Mouse (Mus musculus) CH12.LX (cell line): ENCODE measurements around the gene Dnah8. TPM values are rescaled to one million over a fixed set of nuclear protein-coding genes. Genes with fewer than 3 reads are reported as not detected.

Experiments used
- DNase-seq: peaks from one replicate; pipeline ENCODE4 v3.0.0-alpha.2; 2013; ENCODE audit errors: extremely low read depth
- H3K27ac ChIP-seq: 2 replicates; pipeline ENCODE4 v1.5.1; 2012; ENCODE audit warnings: low read depth, mild to moderate bottlenecking, control low read depth, moderate library complexity; ENCODE audit not compliant: insufficient read depth
- H3K27me3 ChIP-seq: replicated peaks from 2 replicates; pipeline ENCODE3; 2012; ENCODE audit warnings: inconsistent platforms
- H3K36me3 ChIP-seq, 2 experiments: replicated peaks in 1 of 2; 2 replicates each; pipeline versions ENCODE3 to v1.6.1; 2012; ENCODE audit warnings: inconsistent platforms in 1 of 2, low read length in 1 of 2, mild to moderate bottlenecking in 1 of 2, mixed read lengths in 1 of 2, moderate library complexity in 1 of 2; ENCODE audit not compliant: control insufficient read depth in 1 of 2, insufficient read depth in 1 of 2
- H3K4me1 ChIP-seq, 2 experiments: 2 replicates each; pipeline ENCODE4 v1.6.1; 2012; ENCODE audit warnings: inconsistent platforms in 1 of 2, moderate library complexity in 1 of 2; ENCODE audit not compliant: insufficient read depth in 2 of 2, control insufficient read depth in 1 of 2
- H3K4me2 ChIP-seq: 2 replicates; pipeline ENCODE4 v1.6.1; 2012; ENCODE audit warnings: low read depth, mild to moderate bottlenecking, control low read depth; ENCODE audit not compliant: poor library complexity, insufficient read depth, severe bottlenecking
- H3K4me3 ChIP-seq, 3 experiments: fragments of 150-350 bp in 1 of 3; sonication (generic) in 1 of 3; replicated peaks in 1 of 3; 2 replicates each; pipeline versions ENCODE3 to v1.5.1; 2011 to 2012; ENCODE audit warnings: low read depth in 2 of 3, low read length in 2 of 3, mild to moderate bottlenecking in 2 of 3, moderate library complexity in 2 of 3, control low read depth in 1 of 3, improper control_type of control experiment in 1 of 3, inconsistent platforms in 1 of 3, mixed read lengths in 1 of 3; ENCODE audit not compliant: poor library complexity in 1 of 3
- H3K79me2 ChIP-seq: replicated peaks from 2 replicates; pipeline ENCODE4 v1.6.1; 2012; ENCODE audit warnings: mild to moderate bottlenecking, moderate library complexity; ENCODE audit not compliant: control insufficient read depth, poor library complexity, insufficient read depth, severe bottlenecking; ENCODE audit errors: extremely low read depth
- H3K9ac ChIP-seq: 2 replicates; pipeline ENCODE4 v1.6.1; 2012; ENCODE audit warnings: low read depth, mild to moderate bottlenecking, control low read depth, moderate library complexity; ENCODE audit not compliant: insufficient read depth
- H3K9me3 ChIP-seq: replicated peaks from 2 replicates; pipeline ENCODE3; 2012; ENCODE audit warnings: low read length, inconsistent platforms, mixed read lengths
- CHD1 ChIP-seq: IDR thresholded peaks from 2 replicates; pipeline ENCODE4 v1.6.1; 2012; ENCODE audit warnings: low read depth, low read length, improper control_type of control experiment, inconsistent platforms
- CTCF ChIP-seq, 2 experiments: IDR thresholded peaks in 1 of 2; conservative IDR thresholded peaks in 1 of 2; 2 replicates each; pipeline ENCODE4 v1.5.1; 2011 to 2012; ENCODE audit warnings: low read depth in 2 of 2, low read length in 2 of 2, improper control_type of control experiment in 1 of 2, inconsistent platforms in 1 of 2, mild to moderate bottlenecking in 1 of 2, moderate library complexity in 1 of 2
- ETS1 ChIP-seq: conservative IDR thresholded peaks from 2 replicates; pipeline ENCODE4 v1.6.1; 2012; ENCODE audit warnings: low read depth, mild to moderate bottlenecking, inconsistent platforms, low read length, improper control_type of control experiment, moderate library complexity
- HCFC1 ChIP-seq: IDR thresholded peaks from 2 replicates; pipeline ENCODE4 v1.6.1; 2012; ENCODE audit warnings: low read depth, mild to moderate bottlenecking, inconsistent platforms, low read length, improper control_type of control experiment
- JUN ChIP-seq: IDR thresholded peaks from 2 replicates; pipeline ENCODE4 v1.6.1; 2011; ENCODE audit warnings: low read depth, mild to moderate bottlenecking, low read length, improper control_type of control experiment, moderate library complexity; ENCODE audit not compliant: insufficient read depth
- KAT2A ChIP-seq: IDR thresholded peaks from 2 replicates; pipeline ENCODE4 v1.6.1; 2012; ENCODE audit warnings: low read length, improper control_type of control experiment, inconsistent platforms; ENCODE audit not compliant: insufficient replicate concordance
- MAX ChIP-seq: IDR thresholded peaks from 2 replicates; pipeline ENCODE4 v1.6.1; 2011; ENCODE audit warnings: low read length, improper control_type of control experiment
- MEF2A ChIP-seq: IDR thresholded peaks from 2 replicates; pipeline ENCODE4 v1.6.1; 2014; ENCODE audit warnings: low read depth, mild to moderate bottlenecking, inconsistent platforms, low read length, improper control_type of control experiment, borderline replicate concordance
- MXI1 ChIP-seq: IDR thresholded peaks from 2 replicates; pipeline ENCODE4 v1.6.1; 2011; ENCODE audit warnings: mild to moderate bottlenecking, low read depth, low read length, improper control_type of control experiment
- MYC ChIP-seq: IDR thresholded peaks from 2 replicates; pipeline ENCODE4 v1.6.1; 2011; ENCODE audit warnings: low read depth, mild to moderate bottlenecking, improper control_type of control experiment, low read length
- NELFE ChIP-seq: IDR thresholded peaks from 2 replicates; pipeline ENCODE4 v1.6.1; 2011; ENCODE audit warnings: low read depth, low read length, improper control_type of control experiment
- NRF1 ChIP-seq: IDR thresholded peaks from 2 replicates; pipeline ENCODE4 v1.6.1; 2014; ENCODE audit warnings: low read depth, mild to moderate bottlenecking, inconsistent platforms, low read length, improper control_type of control experiment, moderate library complexity
- PAX5 ChIP-seq: IDR thresholded peaks from 2 replicates; pipeline ENCODE4 v1.6.1; 2012; ENCODE audit warnings: low read length, inconsistent platforms, mixed read lengths
- POLR2A ChIP-seq: IDR thresholded peaks from 2 replicates; pipeline ENCODE4 v1.6.1; 2011; ENCODE audit warnings: low read depth, mild to moderate bottlenecking, improper control_type of control experiment, low read length
- POLR2AphosphoS2 ChIP-seq: IDR thresholded peaks from 2 replicates; pipeline ENCODE4 v1.6.1; 2011; ENCODE audit warnings: low read depth, low read length, improper control_type of control experiment
- RAD21 ChIP-seq: IDR thresholded peaks from 2 replicates; pipeline ENCODE4 v1.6.1; 2011; ENCODE audit warnings: low read depth, mild to moderate bottlenecking, low read length, improper control_type of control experiment, moderate library complexity
- SIN3A ChIP-seq: IDR thresholded peaks from 2 replicates; pipeline ENCODE4 v1.6.1; 2012; ENCODE audit warnings: low read length, improper control_type of control experiment, inconsistent platforms
- SMC3 ChIP-seq: IDR thresholded peaks from 2 replicates; pipeline ENCODE4 v1.6.1; 2011; ENCODE audit warnings: low read depth, low read length, improper control_type of control experiment
- TBP ChIP-seq: conservative IDR thresholded peaks from 2 replicates; pipeline ENCODE4 v1.6.1; 2011; ENCODE audit warnings: low read depth, low read length, improper control_type of control experiment
- TCF12 ChIP-seq: IDR thresholded peaks from 2 replicates; pipeline ENCODE4 v1.6.1; 2014; ENCODE audit warnings: low read depth, mild to moderate bottlenecking, inconsistent platforms, low read length, improper control_type of control experiment
- ZC3H11A ChIP-seq: IDR thresholded peaks from 2 replicates; pipeline ENCODE4 v1.6.1; 2012; ENCODE audit warnings: low read depth, mild to moderate bottlenecking, inconsistent platforms, low read length, improper control_type of control experiment
- ZMIZ1 ChIP-seq: IDR thresholded peaks from 2 replicates; pipeline ENCODE4 v1.6.1; 2012; ENCODE audit warnings: low read depth, mild to moderate bottlenecking, inconsistent platforms, low read length, improper control_type of control experiment
- ZNF384 ChIP-seq: IDR thresholded peaks from 2 replicates; pipeline ENCODE4 v1.6.1; 2012; ENCODE audit warnings: low read depth, low read length, improper control_type of control experiment, inconsistent platforms
- dilution Hi-C: fragments of 300-500 bp; cut with MboI; formaldehyde crosslinking; loops from 2 replicates; pipeline ENCODE4 v1.14.3; 2020; ENCODE audit warnings: low sequenced_read_pairs; ENCODE audit not compliant: extremely low pct_unique_long_range_greater_than_20kb, extremely low pct_ligation_motif_present
- in situ Hi-C: fragments of 300-500 bp; cut with MboI; formaldehyde crosslinking; loops from 3 replicates; pipeline ENCODE4 v1.14.3; 2019; ENCODE audit warnings: low sequenced_read_pairs, low pct_ligation_motif_present, low pct_unique_long_range_greater_than_20kb, mixed read lengths
- polyA plus RNA-seq: library from polyadenylated mRNA; unstranded; fragments of >175 nt; gene quantifications from 2 replicates; pipeline ENCODE4 v1.2.1, GENCODE M21; 2012; ENCODE audit warnings: low read depth; ENCODE audit not compliant: insufficient read length
- total RNA-seq, 2 experiments: library from RNA; depleted of rRNA; stranded (reverse); fragments of 300-350 nt in 1 of 2; fragments of >200 nt in 1 of 2; gene quantifications; 2 replicates each; pipeline ENCODE4 v1.2.3; 2012 to 2014

The Dnah8 gene
- total and polyA plus RNA-seq, 3 experiments: 0.09 to 0.99 TPM; not detected in 1

DNA sequence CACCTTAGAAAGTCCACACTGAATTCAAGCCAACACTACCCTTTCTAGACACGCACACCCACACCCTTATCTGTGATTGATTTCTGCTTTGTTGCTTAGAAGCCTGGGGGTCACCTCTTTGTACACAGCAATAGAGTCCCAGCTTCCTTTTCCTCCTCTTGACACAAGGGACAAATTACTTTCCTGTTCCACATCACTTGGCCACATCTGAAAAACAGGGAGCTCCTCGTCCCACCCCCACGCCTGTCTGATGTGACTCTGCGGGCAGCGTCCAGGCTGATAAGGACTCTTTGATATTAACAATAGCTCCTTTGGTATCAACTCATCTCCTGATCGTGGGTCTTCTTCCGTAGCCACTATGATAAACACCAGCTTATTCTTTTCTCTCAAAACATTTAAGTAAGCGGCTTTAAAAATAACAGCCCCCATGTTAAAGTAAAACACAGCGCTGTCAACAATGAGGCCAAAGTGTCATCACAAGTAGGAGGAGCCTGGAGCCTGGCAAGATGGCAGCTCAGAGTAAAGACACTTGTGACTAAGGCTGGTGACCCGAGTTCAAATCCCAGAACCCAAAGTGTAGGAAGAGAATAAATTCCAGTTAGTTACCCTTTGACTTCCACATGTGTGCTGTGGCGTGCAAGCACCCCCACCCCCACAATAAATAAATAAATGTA is 234.6 kb downstream of the Dnah8 start:
- in situ Hi-C loops (no loop called here), dilution Hi-C loops (no loop called here)
- H3K27ac ChIP-seq: no peak overlapping the region
- no peak for DNase-seq
- no peaks in the 10 kb centered on the region for H3K9me3 ChIP-seq
- no peak overlapping the region for H3K9ac ChIP-seq
- H3K27me3 ChIP-seq: no peaks in the 10 kb centered on the region
- H3K36me3 ChIP-seq: no peaks in the 10 kb centered on the region
- TF ChIP-seq ZNF384: no peak
- no peak for TF ChIP-seq JUN
- TF ChIP-seq MYC: no peak
- TF ChIP-seq TCF12: no peak
- TF ChIP-seq MAX: no peak
- no peak for TF ChIP-seq MXI1
- TF ChIP-seq PAX5: no peak
- no peak for TF ChIP-seq KAT2A
- TF ChIP-seq ZC3H11A: no peak
- no peak for TF ChIP-seq NELFE
- TF ChIP-seq ZMIZ1: no peak
- TF ChIP-seq POLR2AphosphoS2: no peak
- TF ChIP-seq RAD21: no peak
- TF ChIP-seq HCFC1: no peak
- no peak for TF ChIP-seq SMC3
- TF ChIP-seq SIN3A: no peak
- TF ChIP-seq NRF1: no peak
- TF ChIP-seq TBP: no peak
- H3K79me2 ChIP-seq: no peaks in the 10 kb centered on the region
- no peak overlapping the region for H3K4me2 ChIP-seq
- H3K4me3 ChIP-seq: no peak overlapping the region
- peaks cover 0 to 6% of the 10 kb centered on the region in 2 experiments; a peak in 1 of 4 replicates for H3K4me1 ChIP-seq

DNA sequence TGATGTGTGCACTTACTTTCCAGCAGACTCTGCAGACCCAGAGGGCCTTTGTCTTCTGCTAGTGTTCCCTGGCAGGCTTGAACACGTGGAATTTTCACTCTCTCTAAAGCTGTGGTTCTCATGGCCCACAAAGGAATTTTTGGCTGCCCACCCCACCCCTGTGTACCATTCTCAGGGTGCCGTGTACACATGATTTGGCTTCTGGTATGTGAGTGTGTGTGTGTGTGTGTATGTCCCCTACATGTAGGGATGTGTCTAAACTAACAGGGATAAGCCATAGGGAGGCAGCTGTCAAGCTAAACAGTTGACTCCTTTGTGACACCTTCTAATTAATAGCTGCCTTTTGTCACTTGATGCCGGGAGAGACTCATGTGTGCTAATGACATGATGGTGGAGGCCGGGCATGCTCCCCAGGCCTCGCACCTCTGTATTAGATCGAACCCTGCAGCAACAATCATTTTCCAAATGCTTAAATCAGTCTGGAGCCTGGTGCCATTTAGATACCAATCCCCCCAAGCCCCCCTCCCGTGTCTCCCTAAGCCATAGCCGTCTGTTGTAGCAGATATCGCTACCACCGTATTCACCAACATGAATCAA is 235.9 kb downstream of the Dnah8 start:
- no peaks in the 10 kb centered on the region for H3K36me3 ChIP-seq
- H3K4me1 ChIP-seq: peaks cover 0 to 6% of the 10 kb centered on the region in 2 experiments; a peak in 1 of 4 replicates
- no peak for TF ChIP-seq CHD1
- no peak for TF ChIP-seq POLR2A
- no peak for TF ChIP-seq ZNF384
- TF ChIP-seq CTCF (conservative IDR thresholded peaks at IDR 0.05 in 1 of 2, IDR thresholded peaks at IDR 0.05 in 1 of 2; ENCODE audit: low read depth in 2 of 2, low read length in 2 of 2): no peak
- TF ChIP-seq MEF2A: no peak
- no peak for TF ChIP-seq ZC3H11A
- TF ChIP-seq MXI1: no peak
- no peak for TF ChIP-seq POLR2AphosphoS2
- no peak for TF ChIP-seq RAD21
- TF ChIP-seq SIN3A: no peak
- no peak for TF ChIP-seq ZMIZ1
- no peak for TF ChIP-seq ETS1
- TF ChIP-seq MAX: no peak
- TF ChIP-seq NELFE: no peak
- dilution Hi-C loops (no loop called here), in situ Hi-C loops (no loop called here)
- no peak overlapping the region for H3K4me2 ChIP-seq
- H3K9me3 ChIP-seq: no peaks in the 10 kb centered on the region
- no peak for DNase-seq
- no peak overlapping the region for H3K4me3 ChIP-seq
- H3K79me2 ChIP-seq: no peaks in the 10 kb centered on the region
- peaks cover 2% of the 10 kb centered on the region for H3K27me3 ChIP-seq
- H3K27ac ChIP-seq: no peak overlapping the region
- no peak overlapping the region for H3K9ac ChIP-seq
